Mouse (Mus musculus) liver, postnatal 0 days (tissue): ENCODE results near the gene Ccnd2. TPM values are rescaled to one million over a fixed set of nuclear protein-coding genes. Genes with fewer than 3 reads are reported as not detected.

Source experiments
- ATAC-seq: fragments of 200-750 bp; cut with Nextera tagmentation; 2 replicates; pipeline ENCODE4 v1.8.0; 2017; ENCODE audit warnings: mild to moderate bottlenecking, moderate library complexity
- DNase-seq: peaks from one replicate; pipeline ENCODE4 v3.0.0-alpha.2; 2016
- H3K27ac ChIP-seq: fragments of 300-500 bp; sonication (generic); 2 replicates; pipeline ENCODE4 v1.5.1; 2014; ENCODE audit warnings: antibody characterized with exemption, moderate library complexity, mild to moderate bottlenecking, low read depth
- H3K27me3 ChIP-seq: fragments of 300-500 bp; sonication (generic); 2 replicates; pipeline ENCODE4 v1.6.1; 2014; ENCODE audit warnings: low read length, control low read depth, mixed read lengths; ENCODE audit not compliant: insufficient read depth
- H3K36me3 ChIP-seq: fragments of 300-500 bp; sonication (generic); replicated peaks from 2 replicates; pipeline ENCODE4 v1.6.1; 2014; ENCODE audit warnings: mild to moderate bottlenecking, control low read depth, low read length, moderate library complexity, mixed read lengths; ENCODE audit not compliant: insufficient read depth
- H3K4me1 ChIP-seq: fragments of 300-500 bp; sonication (generic); 2 replicates; pipeline ENCODE4 v1.6.1; 2014; ENCODE audit warnings: antibody characterized with exemption, mild to moderate bottlenecking, control low read depth; ENCODE audit not compliant: insufficient read depth
- H3K4me2 ChIP-seq: fragments of 300-500 bp; sonication (generic); 2 replicates; pipeline ENCODE4 v1.6.1; 2014; ENCODE audit warnings: low read depth, mild to moderate bottlenecking, low read length, moderate library complexity, mixed read lengths
- H3K4me3 ChIP-seq: fragments of 300-500 bp; sonication (generic); 2 replicates; pipeline ENCODE4 v1.5.1; 2014; ENCODE audit warnings: low read depth, low read length
- H3K9ac ChIP-seq: fragments of 300-500 bp; sonication (generic); replicated peaks from 2 replicates; pipeline ENCODE4 v1.6.1; 2014; ENCODE audit warnings: mild to moderate bottlenecking, moderate library complexity
- H3K9me3 ChIP-seq: fragments of 300-500 bp; sonication (generic); 2 replicates; pipeline ENCODE4 v1.6.1; 2016; ENCODE audit warnings: mild to moderate bottlenecking, control low read depth, low read length, mixed read lengths
- CTCF ChIP-seq: sonication (generic); IDR thresholded peaks from 2 replicates; pipeline ENCODE4 v1.5.1; 2016; ENCODE audit warnings: antibody characterized with exemption, low read depth
- EP300 ChIP-seq: IDR thresholded peaks from 2 replicates; pipeline ENCODE4 v1.6.1; 2016; ENCODE audit warnings: antibody characterized with exemption, low read depth, mild to moderate bottlenecking
- WGBS: fragments of 180-500 bp; shearing (Covaris S2); extraction: QIAGEN DNeasy Blood & Tissue Kit; methylation state at CpG from one replicate; pipeline ENCODE4 v1.1.7; 2014; ENCODE audit not compliant: insufficient replicate concordance; 5-methylcytosine and 5-hydroxymethylcytosine counted together
- polyA plus RNA-seq: library from polyadenylated mRNA; unstranded; fragments of >200 nt; fragmentation: Nextera tagmentation; extraction: Ambion mirVana; gene quantifications from 2 replicates; pipeline ENCODE4 v1.2.1, GENCODE M21; 2015

Ccnd2 gene
- polyA plus RNA-seq, result 35.7 and 38.4 TPM in 2 replicates

DNA sequence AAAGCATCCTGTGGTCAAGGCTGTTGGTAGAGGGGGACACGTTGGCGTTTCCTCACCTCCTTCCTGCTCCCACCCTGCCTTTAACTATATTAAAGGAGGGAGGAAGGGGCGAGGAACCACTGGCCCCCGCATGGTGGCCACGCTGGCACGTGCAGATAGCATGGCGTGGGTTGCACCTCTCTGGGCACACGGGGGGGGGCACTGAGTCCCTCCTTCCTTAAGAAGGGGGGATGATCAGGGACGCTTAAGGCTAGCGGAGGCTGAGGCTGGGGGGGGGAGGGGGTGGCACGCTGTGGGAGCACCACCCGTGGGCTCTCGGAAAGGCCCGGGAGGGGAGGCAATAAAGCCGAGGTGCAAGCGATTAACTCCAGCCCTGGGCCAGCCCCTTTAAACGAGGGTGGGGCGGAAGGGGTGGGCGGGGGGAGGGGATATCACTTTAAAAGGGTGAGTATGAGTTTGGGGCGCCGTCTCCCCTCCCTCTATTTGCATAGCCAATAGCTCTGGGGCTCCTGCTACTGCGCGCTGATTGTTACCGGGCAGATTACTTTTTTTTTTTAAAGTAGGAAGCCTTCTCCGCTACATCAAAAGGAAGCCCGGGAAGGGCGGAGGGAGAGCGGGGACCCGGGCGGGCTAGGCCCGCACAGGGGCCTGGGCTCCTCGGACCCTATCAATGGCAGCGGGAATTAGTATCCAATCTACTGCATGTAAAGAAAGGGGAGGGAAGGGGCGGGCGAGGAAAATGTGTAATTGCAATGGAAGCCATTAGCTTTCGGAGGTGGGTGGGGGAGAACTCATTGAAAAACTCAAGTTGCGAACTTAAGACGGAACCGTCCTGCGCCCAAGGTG lies at the start of gene Ccnd2:
Gene Ccnd2 (minus strand): TSS at position 88 of the 846 bp plus-strand sequence.
- H3K4me1 ChIP-seq, result peaks cover 42% of the 10 kb centered on the region
- peak within 1 kb of the TSS; percentile 71 for H3K4me3 ChIP-seq
- peak within 1 kb of the TSS; percentile 73 for H3K27ac ChIP-seq
- ATAC-seq, result peak; percentile 33
- TF ChIP-seq EP300, result no peak
- TF ChIP-seq CTCF, result no peak
- WGBS, result 1% methylated on average over 39 of the region's 40 CpGs
- H3K27me3 ChIP-seq, result peaks cover 82% of the 10 kb centered on the region
- DNase-seq, result peak; percentile 62
- H3K9me3 ChIP-seq, result no peaks in the 10 kb centered on the region
- H3K4me2 ChIP-seq, result peak within 1 kb of the TSS; percentile 96
- no peaks in the 10 kb centered on the region for H3K36me3 ChIP-seq
- peak within 1 kb of the TSS; percentile 41 for H3K9ac ChIP-seq

DNA sequence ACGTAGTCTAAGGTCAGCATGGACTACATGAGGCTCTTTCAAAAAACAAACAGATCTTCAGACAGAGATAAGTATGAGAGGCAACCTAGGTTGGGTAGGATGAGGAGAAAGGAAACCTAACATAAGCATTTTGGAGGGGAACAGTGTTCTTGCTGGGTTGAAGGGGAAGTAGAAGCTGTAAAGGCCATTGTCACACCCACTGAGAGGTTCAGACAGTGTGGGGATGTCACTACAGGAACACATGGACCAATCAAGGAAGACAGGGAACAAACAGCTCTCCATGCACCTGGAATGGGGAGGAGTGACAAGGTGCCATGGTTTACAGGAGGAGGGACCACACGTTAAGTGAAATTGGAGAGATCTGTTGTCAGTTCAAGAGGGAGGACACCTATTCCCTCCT lies 45.0 kb upstream of the Ccnd2 start:
- H3K4me3 ChIP-seq, result no peak overlapping the region
- TF ChIP-seq CTCF, result no peak
- no peak for TF ChIP-seq EP300
- 64% methylated on average over 2 of the region's 2 CpGs for WGBS
- ATAC-seq (no peak), DNase-seq (no peak)
- no peaks in the 10 kb centered on the region for H3K4me1 ChIP-seq
- H3K9ac ChIP-seq, result no peak overlapping the region
- H3K27ac ChIP-seq, result no peak overlapping the region
- no peaks in the 10 kb centered on the region for H3K9me3 ChIP-seq
- H3K4me2 ChIP-seq, result no peak overlapping the region
- no peaks in the 10 kb centered on the region for H3K36me3 ChIP-seq
- H3K27me3 ChIP-seq, result no peaks in the 10 kb centered on the region; the same call in 1 of the 2 replicates

DNA sequence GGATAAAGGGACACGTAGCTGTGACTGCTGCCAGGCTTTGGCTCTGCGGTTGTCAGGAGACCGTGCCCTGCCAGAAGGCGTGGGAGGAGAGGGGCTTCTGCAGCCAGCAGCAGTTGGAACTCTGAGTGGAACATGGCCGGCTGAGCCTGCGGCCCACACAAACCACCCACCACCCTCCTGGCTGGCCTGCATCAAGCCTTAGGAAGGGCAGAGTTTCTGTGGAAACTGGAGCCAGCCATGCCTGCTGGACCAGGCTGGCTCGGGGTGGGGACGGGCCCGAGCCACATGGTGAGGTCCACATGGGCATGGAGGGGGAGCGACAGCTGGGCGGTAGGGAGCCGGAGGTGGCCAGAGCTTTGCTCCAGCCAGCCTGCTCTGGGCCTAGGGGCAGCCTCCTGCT lies 29.3 kb upstream of the Ccnd2 start:
- Histone ChIP-seq H3K27ac (no peak overlapping the region), H3K4me2 (no peak overlapping the region), H3K27me3 (no peaks in the 10 kb centered on the region), H3K36me3 (no peaks in the 10 kb centered on the region), H3K9ac (no peak overlapping the region), H3K4me1 (no peaks in the 10 kb centered on the region), H3K4me3 (no peak overlapping the region), H3K9me3 (no peaks in the 10 kb centered on the region)
- DNase-seq, result no peak
- TF ChIP-seq EP300 (no peak), CTCF (no peak)
- no peak for ATAC-seq
- WGBS, result 70% methylated on average over 12 of the region's 12 CpGs

DNA sequence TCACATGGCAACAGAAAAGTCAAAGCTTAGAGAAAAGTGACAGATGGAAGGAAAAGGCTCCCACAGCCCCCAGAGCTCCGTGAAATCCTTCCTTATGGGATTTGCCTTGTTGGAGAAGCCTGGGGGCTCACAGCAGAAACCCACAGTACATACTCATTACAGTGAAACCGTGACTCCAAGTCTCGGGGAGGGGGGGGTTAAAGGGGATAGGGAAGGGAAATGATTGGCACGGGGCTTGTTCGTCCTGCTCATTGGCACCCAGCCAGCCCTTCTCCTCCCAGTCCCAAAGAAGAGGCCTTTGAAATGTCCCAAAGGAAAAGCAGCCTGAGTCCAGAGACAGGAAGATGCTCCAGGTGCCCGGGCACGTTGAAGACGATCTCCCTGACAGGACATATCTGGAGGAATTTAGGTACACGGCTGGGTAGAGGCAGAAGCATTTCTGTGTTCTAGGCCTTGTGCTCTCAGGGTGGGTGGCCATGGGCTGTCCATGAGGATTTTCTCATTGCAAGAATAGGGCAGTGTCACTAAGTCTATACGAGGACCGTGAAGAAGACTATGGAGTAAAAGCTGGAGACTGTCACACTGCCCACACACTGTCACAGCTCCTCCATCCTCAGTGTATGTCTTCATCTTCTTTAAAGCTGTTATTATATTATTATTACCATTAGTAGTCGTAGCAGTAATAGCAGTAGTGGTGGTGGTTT lies 27.2 kb upstream of the Ccnd2 start:
- H3K36me3 ChIP-seq, result no peaks in the 10 kb centered on the region
- H3K4me1 ChIP-seq, result no peaks in the 10 kb centered on the region
- no peak for DNase-seq
- H3K27ac ChIP-seq, result no peak overlapping the region
- TF ChIP-seq CTCF (no peak), EP300 (no peak)
- ATAC-seq, result no peak
- H3K9me3 ChIP-seq, result no peaks in the 10 kb centered on the region
- H3K4me3 ChIP-seq, result no peak overlapping the region
- WGBS, result 75% methylated on average over 12 of the region's 12 CpGs
- no peaks in the 10 kb centered on the region for H3K27me3 ChIP-seq
- H3K4me2 ChIP-seq, result no peak overlapping the region
- no peak overlapping the region for H3K9ac ChIP-seq

DNA sequence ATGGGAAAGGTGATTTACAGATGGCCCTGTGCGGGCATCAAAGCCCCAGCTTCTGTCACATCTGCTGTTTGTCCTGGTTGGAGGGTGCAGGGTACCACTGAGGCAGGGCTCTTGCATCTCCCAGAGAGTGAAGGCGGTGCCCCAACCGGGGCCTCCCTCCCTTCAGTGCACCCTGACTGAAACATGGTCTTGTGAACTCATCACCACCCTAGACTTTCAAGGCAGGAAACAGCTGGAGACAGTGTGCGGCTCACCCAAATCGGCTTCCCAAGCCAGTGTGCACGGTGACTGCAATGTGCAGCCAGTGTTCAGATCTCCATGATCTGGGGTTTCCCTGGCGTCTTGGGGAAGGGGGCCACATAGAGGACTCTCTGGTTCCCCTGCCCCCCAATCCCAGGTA lies 26.0 kb upstream of the Ccnd2 start:
- ATAC-seq (no peak), DNase-seq (no peak)
- Histone ChIP-seq H3K27ac (no peak overlapping the region), H3K27me3 (no peaks in the 10 kb centered on the region), H3K9ac (no peak overlapping the region), H3K9me3 (no peaks in the 10 kb centered on the region), H3K4me3 (no peak overlapping the region), H3K4me1 (no peaks in the 10 kb centered on the region), H3K4me2 (no peak overlapping the region), H3K36me3 (no peaks in the 10 kb centered on the region)
- TF ChIP-seq EP300 (no peak), CTCF (no peak)
- 33% methylated on average over 7 of the region's 7 CpGs for WGBS

DNA sequence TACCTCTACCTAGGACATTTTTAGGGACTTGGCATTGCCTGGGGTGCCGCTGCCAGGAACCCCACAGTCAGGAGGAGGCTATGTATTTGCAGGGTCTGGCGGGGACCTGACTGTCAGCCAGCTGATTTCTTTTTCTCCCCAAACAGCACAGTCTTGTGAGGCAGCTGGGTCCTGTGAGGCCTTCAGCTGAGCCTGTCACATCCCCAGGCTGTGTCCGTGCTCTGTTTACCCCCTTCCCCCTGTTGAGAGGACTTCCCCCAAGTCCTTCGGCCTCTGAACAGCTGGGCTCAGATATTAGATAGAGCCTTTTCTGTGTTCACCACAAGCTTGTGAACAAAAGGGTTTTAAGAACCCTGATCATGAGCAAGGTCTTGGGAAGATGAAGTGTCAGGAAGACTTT lies 25.4 kb upstream of the Ccnd2 start:
- no peak overlapping the region for H3K4me3 ChIP-seq
- whole genome bisulfite sequencing, result 40% methylated on average over 4 of the region's 4 CpGs
- no peaks in the 10 kb centered on the region for H3K4me1 ChIP-seq
- H3K27ac ChIP-seq, result no peak overlapping the region
- H3K9ac ChIP-seq, result no peak overlapping the region
- H3K36me3 ChIP-seq, result no peaks in the 10 kb centered on the region
- TF ChIP-seq EP300 (no peak), CTCF (no peak)
- ATAC-seq, result no peak
- H3K27me3 ChIP-seq, result no peaks in the 10 kb centered on the region
- DNase-seq, result no peak
- H3K9me3 ChIP-seq, result no peaks in the 10 kb centered on the region
- H3K4me2 ChIP-seq, result no peak overlapping the region
